Mouse (Mus musculus): Measurements from ENCODE around the gene Slc16a13. TPM values are rescaled to one million over a fixed set of nuclear protein-coding genes. Genes with fewer than 3 reads are reported as not detected.

Gene Slc16a13
- polyA plus RNA-seq, 1 experiment from 2014 or later: 13.6 TPM

DNA sequence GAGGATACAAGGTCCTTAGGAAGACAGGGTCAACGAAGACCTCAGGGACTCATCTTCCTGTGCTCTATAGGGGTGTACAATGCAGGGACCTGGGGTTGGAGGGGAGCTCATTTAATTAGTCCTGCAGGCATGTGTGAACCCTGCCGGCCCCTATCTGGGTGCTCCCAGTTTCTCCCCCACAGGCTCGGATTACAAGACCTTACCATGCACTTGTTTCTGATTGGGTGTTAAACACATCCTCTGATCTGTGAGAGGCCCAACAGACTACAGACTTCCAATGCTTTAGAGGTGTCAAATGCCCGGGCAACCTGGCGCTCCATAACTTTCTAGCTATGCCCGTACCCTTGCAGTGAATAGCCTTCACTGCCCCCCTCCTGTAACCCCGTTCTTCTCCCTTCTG, 52.7 kb downstream of the Slc16a13 start:
- Histone ChIP-seq H3K36me3 (ENCODE audit: control insufficient read depth, insufficient read depth, low read length) (no peaks in the 10 kb centered on the region), H3K4me3 (ENCODE audit: low read depth, low read length) (no peak overlapping the region), H3K9ac (ENCODE audit: low read length) (no peak overlapping the region), H3K4me2 (ENCODE audit: low read length) (no peak overlapping the region), H3K27ac (ENCODE audit: low read depth) (no peak overlapping the region), H3K4me1 (replicated peaks; ENCODE audit: control insufficient read depth, insufficient read depth, low read length) (no peaks in the 10 kb centered on the region), H3K9me3 (ENCODE audit: control insufficient read depth, low read length) (no peaks in the 10 kb centered on the region), H3K27me3 (replicated peaks; ENCODE audit: control insufficient read depth, insufficient read depth, low read length) (no peaks in the 10 kb centered on the region)
- DNase-seq (ENCODE audit: low spot score): no peak
- WGBS: 48% methylated on average over 7 of the region's 7 CpGs
- ATAC-seq (replicated peaks; ENCODE audit: low FRiP score, low TSS enrichment, low read depth): no peak

MicroRNA genes within 50 kb of the gene (microRNA counts, 519-probe panel; counts per million panel counts)
- microRNA mmu-miR-195: not detected
- 1,783 counts per million, percentile 11 among the panel's probes with 10 or more counts for microRNA mmu-miR-497

Small RNA genes lying within 50 kb of the gene (microRNA-seq; reads per million reads assigned to microRNA genes)
- gene Mir195a: 636 reads per million, percentile 74 among the genes with 10 or more reads in this experiment
- not detected for gene Mir497
- not detected for gene Mir497b

Other genes starting within 250 kb of the Slc16a13 start
- gene Ctdnep1, start 239.9 kb downstream of the Slc16a13 start, polyA plus RNA-seq (2014; fragmentation: Nextera tagmentation; extraction: Ambion mirVana): 28.6 and 29.3 TPM in 2 replicates
- gene Elp5, start 238.5 kb downstream of the Slc16a13 start, polyA plus RNA-seq (2014; fragmentation: Nextera tagmentation; extraction: Ambion mirVana): 104 and 119 TPM in 2 replicates
- gene Gabarap, start 229.9 kb downstream of the Slc16a13 start, polyA plus RNA-seq (2014; fragmentation: Nextera tagmentation; extraction: Ambion mirVana): 481 and 495 TPM in 2 replicates
- gene Phf23, start 225.3 kb downstream of the Slc16a13 start, polyA plus RNA-seq (2014; fragmentation: Nextera tagmentation; extraction: Ambion mirVana): 37.6 and 43.9 TPM in 2 replicates
- gene Dvl2, start 220.5 kb downstream of the Slc16a13 start, polyA plus RNA-seq (2014; fragmentation: Nextera tagmentation; extraction: Ambion mirVana): 32.0 and 32.6 TPM in 2 replicates
- 72.8 and 73.8 TPM in 2 replicates for gene Acadvl, start 205.7 kb downstream of the Slc16a13 start, polyA plus RNA-seq (2014; fragmentation: Nextera tagmentation; extraction: Ambion mirVana)
- gene Dlg4, start 204.1 kb downstream of the Slc16a13 start, polyA plus RNA-seq (2014; fragmentation: Nextera tagmentation; extraction: Ambion mirVana): 7.7 and 8.6 TPM in 2 replicates
- gene Asgr1, start 167.0 kb downstream of the Slc16a13 start, polyA plus RNA-seq (2014; fragmentation: Nextera tagmentation; extraction: Ambion mirVana): 0.26 TPM in 1 of 2 replicates, not detected in the other
- 0.46 TPM in 1 of 2 replicates, not detected in the other for gene Asgr2, start 128.4 kb downstream of the Slc16a13 start, polyA plus RNA-seq (2014; fragmentation: Nextera tagmentation; extraction: Ambion mirVana)
- gene Mgl2, start 90.7 kb downstream of the Slc16a13 start, polyA plus RNA-seq (2014; fragmentation: Nextera tagmentation; extraction: Ambion mirVana): 0.38 and 0.86 TPM in 2 replicates
- gene Clec10a, start 64.9 kb downstream of the Slc16a13 start, polyA plus RNA-seq (2014; fragmentation: Nextera tagmentation; extraction: Ambion mirVana): 0.97 and 1.2 TPM in 2 replicates
- 1.2 and 1.7 TPM in 2 replicates for gene Slc16a11, start 8.3 kb downstream of the Slc16a13 start, polyA plus RNA-seq (2014; fragmentation: Nextera tagmentation; extraction: Ambion mirVana)
- gene Bcl6b, start 8.7 kb upstream of the Slc16a13 start, polyA plus RNA-seq (2014; fragmentation: Nextera tagmentation; extraction: Ambion mirVana): 11.7 and 12.2 TPM in 2 replicates
- gene 0610010K14Rik, start 16.9 kb upstream of the Slc16a13 start, polyA plus RNA-seq (2014; fragmentation: Nextera tagmentation; extraction: Ambion mirVana): 159 and 164 TPM in 2 replicates
- 9.0 and 9.5 TPM in 2 replicates for gene Gm21988, start 18.8 kb upstream of the Slc16a13 start, polyA plus RNA-seq (2014; fragmentation: Nextera tagmentation; extraction: Ambion mirVana)
- 153 and 165 TPM in 2 replicates for gene Rnasek, start 18.8 kb upstream of the Slc16a13 start, polyA plus RNA-seq (2014; fragmentation: Nextera tagmentation; extraction: Ambion mirVana)
- gene Alox12, start 34.3 kb upstream of the Slc16a13 start, polyA plus RNA-seq (2014; fragmentation: Nextera tagmentation; extraction: Ambion mirVana): 2.3 and 2.4 TPM in 2 replicates
- gene Alox12e, start 101.6 kb upstream of the Slc16a13 start, polyA plus RNA-seq (2014; fragmentation: Nextera tagmentation; extraction: Ambion mirVana): 0.09 TPM in 1 of 2 replicates, not detected in the other
- gene Alox15, start 131.0 kb upstream of the Slc16a13 start, polyA plus RNA-seq (2014; fragmentation: Nextera tagmentation; extraction: Ambion mirVana): 0.34 and 0.82 TPM in 2 replicates
- 34.3 and 41.2 TPM in 2 replicates for gene Pelp1, start 189.0 kb upstream of the Slc16a13 start, polyA plus RNA-seq (2014; fragmentation: Nextera tagmentation; extraction: Ambion mirVana)
- gene Arrb2, start 211.6 kb upstream of the Slc16a13 start, polyA plus RNA-seq (2014; fragmentation: Nextera tagmentation; extraction: Ambion mirVana): 15.8 and 17.9 TPM in 2 replicates
- gene Med11, start 230.9 kb upstream of the Slc16a13 start, polyA plus RNA-seq (2014; fragmentation: Nextera tagmentation; extraction: Ambion mirVana): 50.7 and 51.6 TPM in 2 replicates
- gene Zmynd15, start 238.4 kb upstream of the Slc16a13 start, polyA plus RNA-seq (2014; fragmentation: Nextera tagmentation; extraction: Ambion mirVana): 0.75 and 0.92 TPM in 2 replicates
- 8.0 and 10.0 TPM in 2 replicates for gene Cxcl16, start 238.9 kb upstream of the Slc16a13 start, polyA plus RNA-seq (2014; fragmentation: Nextera tagmentation; extraction: Ambion mirVana)

Data from intestine, embryonic 14.5 days (tissue).